Mouse (Mus musculus) T-helper 1 cell (primary cell): ENCODE results near the gene Agfg2.

Source experiments
- in situ Hi-C: fragments of 300-600 bp; cut with MboI, MseI; formaldehyde crosslinking; loops from one replicate; pipeline ENCODE4 v1.15.1; 2025; ENCODE audit warnings: high pct_unique_total_duplicates

Gene Agfg2

GRCm38 (mm10) chr5:137610548-137611244 is 73.8 kb downstream of the Agfg2 start:
- in situ Hi-C loops: no loop called here

- in situ Hi-C loops: no loop called here
Measured at GRCm38 (mm10) chr5:137610056-137610455, 74.5 kb downstream of the Agfg2 start.

- in situ Hi-C loops: no loop called here
Measured at GRCm38 (mm10) chr5:137609292-137609691, 75.2 kb downstream of the Agfg2 start.

GRCm38 (mm10) chr5:137608654-137609190 is 75.8 kb downstream of the Agfg2 start:
- in situ Hi-C loops: no loop called here

GRCm38 (mm10) chr5:137607860-137608653 is 76.5 kb downstream of the Agfg2 start:
- in situ Hi-C loops: no loop called here

- in situ Hi-C loops: no loop called here
Measured at GRCm38 (mm10) chr5:137601365-137601729, 83.2 kb downstream of the Agfg2 start.

GRCm38 (mm10) chr5:137600619-137601364 is 83.7 kb downstream of the Agfg2 start, which contains the start of gene Mospd3:
TSS of gene Mospd3 (minus strand) at chr5:137601058.
- in situ Hi-C loops: no loop called here
